Mouse (Mus musculus): Measurements from ENCODE around the gene Iffo2. TPM values are rescaled to one million over a fixed set of nuclear protein-coding genes. Genes with fewer than 3 reads are reported as not detected.

Gene Iffo2
- total RNA-seq, 2 experiments from 2014 or later: 1.4 to 2.4 TPM

- no peak for DNase-seq (ENCODE audit: low spot score)
Observed at GRCm38 (mm10) chr4:139637847-139638246, 107.5 kb downstream of the Iffo2 start.

- no peak for DNase-seq (ENCODE audit: low spot score)
Observed at GRCm38 (mm10) chr4:139638356-139638755, 108.0 kb downstream of the Iffo2 start.

GRCm38 (mm10) chr4:139639801-139640200 lies 109.5 kb downstream of the Iffo2 start:
- no peak for DNase-seq (ENCODE audit: low spot score)

- no peak for DNase-seq (ENCODE audit: low spot score)
Observed at GRCm38 (mm10) chr4:139640333-139640732, 110.0 kb downstream of the Iffo2 start.

GRCm38 (mm10) chr4:139640775-139641174 lies 110.4 kb downstream of the Iffo2 start:
- no peak for DNase-seq (ENCODE audit: low spot score)

GRCm38 (mm10) chr4:139641829-139642425 lies 111.6 kb downstream of the Iffo2 start:
- DNase-seq (ENCODE audit: low spot score): no peak

GRCm38 (mm10) chr4:139643972-139644371 lies 113.6 kb downstream of the Iffo2 start:
- DNase-seq (ENCODE audit: low spot score): peak; percentile 71

- no peak for DNase-seq (ENCODE audit: low spot score)
Observed at GRCm38 (mm10) chr4:139646916-139647315, 116.6 kb downstream of the Iffo2 start.

GRCm38 (mm10) chr4:139650086-139650743 lies 119.9 kb downstream of the Iffo2 start:
- DNase-seq (ENCODE audit: low spot score): no peak

GRCm38 (mm10) chr4:139650907-139651306 lies 120.6 kb downstream of the Iffo2 start:
- DNase-seq (ENCODE audit: low spot score): no peak

GRCm38 (mm10) chr4:139653238-139653637 lies 122.9 kb downstream of the Iffo2 start, which contains the start of gene Tas1r2:
TSS of gene Tas1r2 (plus strand) at chr4:139653538.
- no peak for DNase-seq (ENCODE audit: low spot score)

GRCm38 (mm10) chr4:139661897-139662296 lies 131.5 kb downstream of the Iffo2 start:
- no peak for DNase-seq (ENCODE audit: low spot score)

- no peak for DNase-seq (ENCODE audit: low spot score)
Observed at GRCm38 (mm10) chr4:139667632-139668031, 137.3 kb downstream of the Iffo2 start.

GRCm38 (mm10) chr4:139669847-139670246 lies 139.5 kb downstream of the Iffo2 start:
- DNase-seq (ENCODE audit: low spot score): peak; percentile 37

Small RNA genes lying within 50 kb of the gene (microRNA-seq; reads per million reads assigned to microRNA genes)
- gene Gm25571: not detected
- 2.4 reads per million for gene Mir7020

Other genes with a start within 250 kb of the Iffo2 start
- gene Pqlc2, start 219.8 kb upstream of the Iffo2 start, total RNA-seq (2021): 1 to 10 TPM; 5.6 to 7.8 TPM
- gene Akr7a5, start 219.8 kb upstream of the Iffo2 start, total RNA-seq (2021): 10 to 100 TPM; 32.5 to 34.9 TPM
- 10 to 100 TPM; 30.5 to 31.4 TPM for gene Mrto4, start 178.0 kb upstream of the Iffo2 start, total RNA-seq (2021)
- 10 to 100 TPM; 28.7 to 32.7 TPM for gene Emc1, start 178.0 kb upstream of the Iffo2 start, total RNA-seq (2021)
- 100 to 1,000 TPM; 109 to 115 TPM for gene Ubr4, start 177.9 kb upstream of the Iffo2 start, total RNA-seq (2021)
- gene Gm21969, start 72.6 kb downstream of the Iffo2 start, total RNA-seq (2021): not detected
- gene Aldh4a1, start 92.3 kb downstream of the Iffo2 start, total RNA-seq (2021): 10 to 100 TPM; 57.6 to 64.8 TPM
- not detected for gene Tas1r2, start 123.0 kb downstream of the Iffo2 start, total RNA-seq (2021)